33 mouse cellular contexts compared by ENCODE assay signal in genomic region chr10:115515503-115515902, GRCm38 (mm10). TPM values are rescaled to one million over a fixed set of nuclear protein-coding genes. Genes with fewer than 3 reads are reported as not detected.
DNase-seq lines count a peak whose midpoint lies in the region.
"Had no signal": no experiment of that assay in that cellular context is flagged by ENCODE, and none has a peak within 500 bp of the region (broad histone marks: within the 10 kb centered on the region; RNA-seq: fewer than 3 reads in every experiment).

No protein-coding gene starts in this region.

- no peak overlapping the region for H3K4me3 ChIP-seq in limb, embryonic 10.5 days
- H3K4me3 ChIP-seq: embryonic facial prominence, embryonic 13.5 days; erythroblast, embryonic 14.5 days; forebrain, embryonic 12.5 days; heart, embryonic 12.5 days; limb, embryonic 13.5 days; liver, embryonic 13.5 days; stomach, embryonic 15.5 days had no signal

- WGBS in limb, embryonic 10.5 days, result 87% methylated on average over 7 of the region's 7 CpGs

- H3K36me3 ChIP-seq in limb, embryonic 10.5 days, result no peaks in the 10 kb centered on the region
- H3K36me3 ChIP-seq: embryonic facial prominence, embryonic 13.5 days; forebrain, embryonic 12.5 days; heart, embryonic 12.5 days; limb, embryonic 13.5 days; liver, embryonic 13.5 days; stomach, embryonic 15.5 days had no signal

- DNase-seq in left cerebral cortex, adult 9 months (ENCODE audit: low spot score in 2 of 2), result peak; percentile 3 to 11
- no peak for DNase-seq in left cerebral cortex, postnatal 4 days
- peak; percentile 46 for DNase-seq in layer of hippocampus, adult 11-12 months (ENCODE audit: low spot score)
- DNase-seq in layer of hippocampus, adult 9-10 months (ENCODE audit: low spot score), result peak; percentile 43
- DNase-seq in limb, embryonic 10.5 days (ENCODE audit: low spot score), result peak; percentile 26
- no peak for DNase-seq in urinary bladder, postnatal 36 days (ENCODE audit: low spot score in 2 of 2)
- no peak for DNase-seq in MN1 (ENCODE audit: low spot score)
- DNase-seq: adrenal gland, adult 8-10 months; cerebellum, adult 8-10 months; cerebellum, postnatal 36 days; embryo, embryonic 11 days; heart, postnatal 10 days; kidney, postnatal 25 days; liver, embryonic 13.5 days; lung, embryonic 14.5 days; lung, postnatal 4 days; midbrain, embryonic 14.5 days; thymus, adult 18-20 months; thymus, postnatal 36 days had no signal

- H3K27me3 ChIP-seq in limb, embryonic 10.5 days (ENCODE audit: low read depth, poor library complexity, severe bottlenecking), result no peaks in the 10 kb centered on the region
- H3K27me3 ChIP-seq: embryonic facial prominence, embryonic 13.5 days; heart, embryonic 12.5 days; limb, embryonic 13.5 days; liver, embryonic 13.5 days; stomach, embryonic 15.5 days had no signal

- peaks cover 5% of the 10 kb centered on the region for H3K4me1 ChIP-seq in limb, embryonic 10.5 days
- H3K4me1 ChIP-seq: liver, embryonic 13.5 days; stomach, embryonic 15.5 days had no signal

- H3K9me3 ChIP-seq in limb, embryonic 10.5 days (replicated peaks), result no peaks in the 10 kb centered on the region
- H3K9me3 ChIP-seq: embryonic facial prominence, embryonic 13.5 days; heart, embryonic 12.5 days; liver, embryonic 13.5 days; stomach, embryonic 15.5 days had no signal

- intact Hi-C loops in left cerebral cortex, postnatal 4 days (cut with DNase I), result no loop called here

- H3K27ac ChIP-seq in limb, embryonic 10.5 days, result no peak overlapping the region
- H3K27ac ChIP-seq: embryonic facial prominence, embryonic 13.5 days; forebrain, embryonic 12.5 days; hindbrain, postnatal 0 days; limb, embryonic 13.5 days; liver, embryonic 13.5 days; stomach, embryonic 15.5 days had no signal

RNA-seq across cellular contexts. Expression of gene A930009A15Rik, which starts 54.3 kb away (rescaled TPM):
- total RNA-seq in left cerebral cortex, postnatal 4 days (2021), result under 1 TPM in 1 of 2 experiments, not detected in 1; 0.66 TPM
- polyA plus RNA-seq in limb, embryonic 10.5 days (2016; fragmentation: Nextera tagmentation; extraction: Ambion mirVana), result not detected in 2 replicates
- total RNA-seq: adrenal gland, adult 8-10 months; gastrocnemius, adult 18-20 months; heart, postnatal 10 days; hindbrain, postnatal 0 days; megakaryocyte-erythroid progenitor cell, adult 5-6 weeks had no signal
- polyA plus RNA-seq: activated CD4-positive, CD25-positive, alpha-beta regulatory T cell, adult 4 months; C2C12; embryonic facial prominence, embryonic 13.5 days; erythroblast, embryonic 14.5 days; forebrain, embryonic 12.5 days; gonadal fat pad, adult 2 months; heart, embryonic 12.5 days; intestine, embryonic 16.5 days; limb, embryonic 13.5 days; liver, embryonic 13.5 days; lung, embryonic 14.5 days; neural tube, embryonic 11.5 days; stomach, embryonic 15.5 days had no signal

Comparison
In these comparisons a context has a peak if more than half of its experiments do, and no peak if none do; other contexts are left out.
1. DNase-seq: peak in left cerebral cortex, adult 9 months (2 of 2), layer of hippocampus, adult 11-12 months (single experiment), layer of hippocampus, adult 9-10 months (single experiment) and limb, embryonic 10.5 days (single experiment); none in left cerebral cortex, postnatal 4 days (single experiment), urinary bladder, postnatal 36 days (0 of 2) and MN1 (single experiment).